Mouse (Mus musculus) ovary, postnatal 36 days (tissue): ENCODE data around the gene Tcta.

Experiments
- DNase-seq: peaks from one replicate; pipeline ENCODE4 v3.0.0; 2022; ENCODE audit warnings: low spot score, mixed read lengths

Tcta gene

GRCm38 (mm10) chr9:108271941-108272340 is 34.0 kb downstream of the Tcta start:
- DNase-seq = no peak

GRCm38 (mm10) chr9:108268701-108269100 is 37.3 kb downstream of the Tcta start:
- DNase-seq = peak; percentile 63

DNA sequence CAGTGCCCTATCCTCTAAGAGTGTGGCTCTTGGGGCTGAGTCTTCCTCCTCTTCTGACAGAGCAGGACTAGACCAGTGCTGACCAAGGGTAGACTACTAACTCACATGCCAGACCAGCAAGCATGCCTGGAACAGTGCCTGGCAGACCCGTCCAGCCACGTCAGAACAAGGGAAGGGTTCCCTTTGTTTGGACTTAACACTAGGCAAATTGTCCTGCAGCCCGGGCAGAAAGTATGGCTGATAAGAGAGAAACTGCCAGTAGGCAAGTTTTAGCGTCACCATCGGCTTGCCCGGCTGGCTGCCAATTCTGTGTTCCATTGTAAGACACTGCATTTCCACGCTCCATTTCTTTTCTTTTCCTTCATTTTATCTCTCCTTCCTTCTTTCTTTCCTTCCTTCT is 38.3 kb downstream of the Tcta start:
- peak; percentile 52 for DNase-seq

DNA sequence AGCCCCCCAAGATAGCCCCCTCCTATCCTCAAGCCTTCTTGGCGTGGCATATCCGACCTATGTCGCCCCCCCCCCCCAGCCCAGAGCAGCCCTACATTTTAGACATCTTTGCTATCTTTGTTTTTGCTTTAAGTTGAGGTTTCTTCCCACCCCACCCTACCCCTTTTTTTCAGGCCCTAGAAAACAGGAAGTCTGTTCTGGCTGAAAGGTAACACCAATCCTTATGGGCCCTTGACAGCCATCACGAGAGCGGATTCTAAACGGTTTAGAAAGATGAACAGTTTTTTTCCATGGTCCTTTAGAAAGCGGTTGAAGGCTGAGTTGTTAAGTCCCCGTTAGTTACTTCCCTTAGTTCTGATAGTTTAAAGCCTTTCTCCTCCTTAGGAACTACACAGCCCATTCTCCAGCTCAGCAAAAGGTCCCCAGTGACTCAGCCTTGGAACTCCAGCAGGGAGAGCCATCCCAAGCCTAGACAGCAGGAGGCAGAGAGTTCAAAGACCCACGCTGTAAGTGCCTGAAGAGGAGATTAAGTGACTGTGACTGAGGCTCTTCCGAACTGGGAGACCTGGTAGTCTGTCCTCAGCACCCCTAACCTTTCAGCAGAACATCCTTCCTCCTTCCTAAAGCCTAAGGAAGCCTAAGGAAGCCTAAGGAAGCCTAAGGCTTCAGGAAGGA is 39.6 kb downstream of the Tcta start:
- DNase-seq = no peak

- DNase-seq = peak; percentile 59
Observed at GRCm38 (mm10) chr9:108264191-108264921, 41.6 kb downstream of the Tcta start.

DNA sequence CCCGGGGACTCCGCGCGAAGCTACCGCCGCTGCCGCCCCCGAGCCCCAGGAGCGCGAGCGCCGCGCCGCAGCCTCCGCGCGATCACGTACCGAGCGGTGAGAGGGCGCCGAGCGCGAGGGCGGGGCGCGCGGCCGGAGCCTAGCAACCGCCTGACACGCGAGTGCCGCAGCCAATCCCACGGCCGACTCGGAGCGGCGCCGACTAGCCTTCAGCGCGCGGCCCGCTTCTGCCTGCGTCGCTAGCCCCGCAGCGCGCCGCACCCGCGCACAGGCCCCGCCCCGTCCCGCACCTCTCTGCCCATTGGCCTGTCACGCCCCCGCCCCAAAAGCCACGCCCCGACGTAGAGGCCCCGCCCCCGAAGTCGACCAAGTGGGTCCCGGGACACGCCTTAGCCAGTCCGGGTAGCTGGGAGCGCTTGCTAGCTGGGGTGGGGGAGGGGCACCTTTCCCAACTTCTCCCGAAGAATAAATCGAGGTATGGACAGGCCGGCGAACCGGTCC is 42.2 kb downstream of the Tcta start, which contains the start of gene Dag1:
Gene Dag1, minus strand, starts transcription at position 269 of the 501 bp plus-strand sequence.
- DNase-seq = peak; percentile 100

DNA sequence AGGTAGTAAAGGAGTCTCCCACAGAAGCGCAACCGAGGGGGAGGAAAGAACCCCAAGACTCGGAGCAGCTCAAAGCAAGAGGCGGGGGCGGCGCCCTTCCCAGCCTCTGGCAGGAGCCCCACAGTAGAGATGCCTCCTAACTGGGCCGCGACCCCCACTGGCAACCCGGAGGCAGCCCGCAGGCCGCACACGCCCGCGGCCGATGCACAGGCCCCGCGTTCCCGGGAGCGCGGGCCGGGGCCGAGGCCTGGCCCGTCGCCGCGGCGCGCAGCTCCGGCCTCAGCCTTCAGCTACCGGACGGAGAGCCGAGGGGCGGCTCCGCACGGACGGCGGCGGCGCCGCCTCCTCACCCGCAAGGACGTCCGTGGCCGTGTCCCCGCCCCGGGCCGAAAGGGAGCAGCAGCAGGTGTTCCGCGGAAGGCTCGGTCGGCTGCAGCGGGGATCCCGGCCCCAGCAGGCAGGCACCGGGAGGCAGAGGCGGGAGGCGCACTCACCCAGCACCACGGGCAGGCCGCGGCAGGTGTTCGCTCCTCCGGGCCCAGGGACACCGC is 42.8 kb downstream of the Tcta start:
- no peak for DNase-seq

- DNase-seq = no peak
Observed at GRCm38 (mm10) chr9:108262494-108263049, 43.4 kb downstream of the Tcta start.

- no peak for DNase-seq
Observed at GRCm38 (mm10) chr9:108261865-108262264, 44.1 kb downstream of the Tcta start.

- DNase-seq = no peak
Observed at GRCm38 (mm10) chr9:108260526-108260925, 45.4 kb downstream of the Tcta start.
